Mouse (Mus musculus) limb, embryonic 13.5 days (tissue): ENCODE data around the gene Dact2. TPM values are rescaled to one million over a fixed set of nuclear protein-coding genes. Genes with fewer than 3 reads are reported as not detected.

Experiments
- ATAC-seq: fragments of 200-750 bp; cut with Nextera tagmentation; 2 replicates; pipeline ENCODE4 v1.8.0; 2017; ENCODE audit warnings: low read depth, moderate number of reproducible peaks, moderate TSS enrichment; ENCODE audit not compliant: low FRiP score
- H3K27ac ChIP-seq: fragments of 300-500 bp; sonication (generic); 2 replicates; pipeline ENCODE4 v1.5.1; 2015; ENCODE audit warnings: inconsistent platforms, mild to moderate bottlenecking, moderate library complexity
- H3K27me3 ChIP-seq: fragments of 300-500 bp; sonication (generic); 2 replicates; pipeline ENCODE4 v1.6.1; 2015; ENCODE audit warnings: mild to moderate bottlenecking, inconsistent platforms
- H3K36me3 ChIP-seq: fragments of 300-500 bp; sonication (generic); 2 replicates; pipeline ENCODE4 v1.6.1; 2015; ENCODE audit warnings: inconsistent platforms, mild to moderate bottlenecking, moderate library complexity
- H3K4me1 ChIP-seq: fragments of 300-500 bp; sonication (generic); 2 replicates; pipeline ENCODE4 v1.6.1; 2015; ENCODE audit warnings: inconsistent platforms
- H3K4me2 ChIP-seq: fragments of 300-500 bp; sonication (generic); replicated peaks from 2 replicates; pipeline ENCODE4 v1.6.1; 2015; ENCODE audit warnings: inconsistent platforms, mild to moderate bottlenecking, moderate library complexity
- H3K4me3 ChIP-seq: fragments of 300-500 bp; sonication (generic); 2 replicates; pipeline ENCODE4 v1.5.1; 2015; ENCODE audit warnings: moderate library complexity, mild to moderate bottlenecking, inconsistent platforms
- H3K9ac ChIP-seq: fragments of 300-500 bp; sonication (generic); 2 replicates; pipeline ENCODE4 v1.6.1; 2015; ENCODE audit warnings: mild to moderate bottlenecking, inconsistent platforms
- H3K9me3 ChIP-seq: fragments of 300-500 bp; sonication (generic); 2 replicates; pipeline ENCODE4 v1.6.1; 2016; ENCODE audit warnings: inconsistent platforms
- WGBS: fragments of 180-500 bp; shearing (Covaris S2); methylation state at CpG from one replicate; pipeline ENCODE4 v1.1.7; 2015; 5-methylcytosine and 5-hydroxymethylcytosine counted together
- polyA plus RNA-seq: library from polyadenylated mRNA; unstranded; fragments of >200 nt; fragmentation: Nextera tagmentation; extraction: Ambion mirVana; gene quantifications from 2 replicates; pipeline ENCODE4 v1.2.1, GENCODE M21; 2015

Dact2 gene
- polyA plus RNA-seq, 1 experiment from 2014 or later = 1.0 TPM

DNA sequence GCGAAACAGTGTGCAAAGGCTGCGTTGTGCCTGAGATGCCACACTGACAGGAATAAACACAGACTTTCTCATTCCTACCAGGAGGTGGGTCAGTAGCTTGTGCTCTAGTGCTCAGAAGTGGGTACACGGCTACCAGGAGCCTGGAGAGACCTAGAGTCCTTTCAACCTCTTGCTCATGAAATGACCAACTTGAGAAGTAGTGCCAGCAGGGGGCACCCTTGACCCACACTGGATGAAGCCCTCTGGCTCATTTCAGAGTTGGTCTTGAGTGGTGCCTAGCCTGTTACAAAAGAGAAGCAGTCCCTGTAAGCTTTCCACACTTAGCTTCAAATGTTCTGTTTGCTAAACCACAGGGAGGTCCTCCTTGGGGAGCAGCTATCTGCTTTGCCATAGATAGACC is 28.5 kb upstream of the Dact2 start:
- no peaks in the 10 kb centered on the region for H3K9me3 ChIP-seq
- no peak overlapping the region for H3K27ac ChIP-seq
- WGBS = 50% methylated on average over 3 of the region's 3 CpGs
- no peak overlapping the region for H3K4me2 ChIP-seq
- H3K4me1 ChIP-seq = peaks cover 54% of the 10 kb centered on the region
- ATAC-seq = no peak
- peaks cover 6% of the 10 kb centered on the region for H3K27me3 ChIP-seq
- no peak overlapping the region for H3K9ac ChIP-seq
- H3K4me3 ChIP-seq = no peak overlapping the region
- no peaks in the 10 kb centered on the region for H3K36me3 ChIP-seq

DNA sequence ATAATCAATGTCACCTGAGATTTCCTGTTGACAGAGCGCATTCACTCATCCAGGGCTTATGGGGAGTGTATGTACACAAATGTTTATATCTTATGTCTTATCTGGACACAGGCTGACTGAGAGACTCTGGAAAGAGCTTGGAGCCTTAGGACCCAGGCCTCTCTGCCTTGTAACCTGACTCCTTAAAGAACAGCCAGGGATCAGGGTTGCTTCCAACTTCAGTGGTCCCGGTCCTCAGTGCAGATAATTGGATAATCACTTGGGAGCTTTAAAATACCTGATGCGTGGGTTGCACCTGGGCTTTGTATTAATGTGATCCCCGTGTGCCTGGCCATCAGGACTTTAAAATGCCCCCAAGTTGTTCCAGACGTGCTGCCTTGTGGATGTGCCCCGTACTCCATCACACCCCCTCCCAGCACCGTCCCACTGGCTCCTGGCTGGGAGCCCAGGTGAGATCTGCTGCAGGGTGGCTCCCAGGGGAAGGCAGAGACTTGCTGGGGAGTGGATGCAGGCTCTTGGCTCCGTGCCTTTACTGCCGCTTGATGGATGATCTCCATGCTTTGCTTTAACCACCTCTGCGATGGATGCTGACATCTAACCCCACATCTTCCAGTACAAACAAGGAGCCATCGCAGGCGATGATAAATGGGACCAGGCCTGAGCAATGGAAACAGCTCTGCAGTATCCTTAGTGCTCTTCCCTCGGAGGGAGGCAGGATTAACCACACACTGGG is 26.8 kb upstream of the Dact2 start:
- 9% methylated on average over 13 of the region's 13 CpGs for WGBS
- H3K27me3 ChIP-seq = peaks cover 5% of the 10 kb centered on the region
- ATAC-seq = peak; percentile 65
- peak overlapping the region; percentile 14 for H3K4me2 ChIP-seq
- H3K36me3 ChIP-seq = no peaks in the 10 kb centered on the region
- H3K9me3 ChIP-seq = no peaks in the 10 kb centered on the region
- 0 out of 2 replicates have a peak overlapping the region, but pooled peaks have one; percentile 25 for H3K9ac ChIP-seq
- no peak overlapping the region for H3K4me3 ChIP-seq
- H3K27ac ChIP-seq = peak overlapping the region; percentile 33; the same call in 1 of the 2 replicates
- peaks cover 55% of the 10 kb centered on the region for H3K4me1 ChIP-seq

DNA sequence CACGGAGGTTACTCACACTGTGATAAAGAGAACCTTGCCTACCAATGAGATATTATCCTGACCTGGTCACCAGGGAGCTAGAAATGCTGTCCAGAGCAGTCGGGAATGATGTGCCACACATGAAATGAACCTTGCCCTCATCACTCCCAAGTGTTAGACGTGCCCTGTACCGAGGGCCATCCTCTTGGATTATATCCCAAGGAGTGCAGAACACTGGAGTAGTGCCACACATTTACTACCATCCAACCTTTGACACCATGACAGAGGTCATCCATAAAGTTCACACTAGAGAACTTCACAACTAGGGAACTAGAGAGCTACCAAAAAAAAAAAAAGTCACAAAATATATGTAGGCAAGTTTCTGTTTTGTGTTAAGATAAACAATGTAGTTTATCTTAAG is 24.3 kb upstream of the Dact2 start:
- H3K9ac ChIP-seq = no peak overlapping the region

DNA sequence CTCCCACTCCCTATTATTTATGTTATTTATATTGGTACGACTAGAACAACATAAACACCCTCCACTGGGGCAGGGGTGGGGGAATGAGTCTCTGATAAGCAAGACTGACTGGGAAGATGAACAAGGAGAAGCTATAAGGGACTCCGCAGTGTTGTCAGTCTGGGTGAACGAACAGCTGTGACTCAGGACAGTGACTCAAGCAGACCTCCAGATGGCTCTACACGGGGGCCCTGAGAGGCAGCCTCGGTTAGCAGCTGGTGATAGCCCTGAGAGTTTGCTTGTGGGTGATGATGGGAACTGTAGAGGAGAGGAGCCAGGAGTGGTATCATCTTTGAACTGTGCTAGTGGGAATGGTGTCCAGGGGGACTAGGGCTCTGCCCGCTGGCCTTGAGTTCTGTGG is 23.5 kb upstream of the Dact2 start:
- WGBS = 42% methylated on average over 6 of the region's 6 CpGs
- no peak for ATAC-seq
- Histone ChIP-seq H3K4me1 (peaks cover 46% of the 10 kb centered on the region), H3K4me2 (no peak overlapping the region), H3K27me3 (no peaks in the 10 kb centered on the region), H3K27ac (no peak overlapping the region), H3K36me3 (no peaks in the 10 kb centered on the region), H3K4me3 (no peak overlapping the region), H3K9ac (no peak overlapping the region), H3K9me3 (no peaks in the 10 kb centered on the region)

More for the DNA sequence above, 24.3 kb upstream of the Dact2 start:
- Histone ChIP-seq H3K27me3 (no peaks in the 10 kb centered on the region; the same call in 1 of the 2 replicates), H3K4me2 (no peak overlapping the region), H3K4me1 (peaks cover 46% of the 10 kb centered on the region), H3K27ac (no peak overlapping the region), H3K4me3 (no peak overlapping the region), H3K36me3 (no peaks in the 10 kb centered on the region), H3K9me3 (no peaks in the 10 kb centered on the region)
- no peak for ATAC-seq
- 72% methylated on average over 4 of the region's 4 CpGs for WGBS

DNA sequence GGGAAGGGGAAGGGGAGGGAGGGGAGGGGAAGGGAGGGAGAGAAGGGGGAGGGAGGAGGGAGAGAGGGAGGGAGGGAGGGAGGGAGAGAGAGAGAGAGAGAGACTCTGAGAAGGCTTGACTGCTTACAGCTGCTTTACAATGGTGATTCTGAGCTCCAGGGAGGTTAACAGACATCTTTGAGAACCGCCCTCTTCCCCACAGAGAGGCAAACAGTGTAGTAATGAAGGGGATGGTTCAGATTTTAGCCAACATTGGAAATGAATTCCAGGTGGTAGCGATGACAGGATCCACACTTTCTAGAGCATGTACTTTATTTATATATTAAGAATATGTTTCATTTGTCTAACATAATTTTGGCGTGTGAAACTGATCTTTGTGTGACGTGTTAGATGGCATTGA is 22.7 kb upstream of the Dact2 start:
- Histone ChIP-seq H3K9ac (no peak overlapping the region), H3K4me1 (peaks cover 42% of the 10 kb centered on the region), H3K9me3 (no peaks in the 10 kb centered on the region), H3K27ac (no peak overlapping the region), H3K4me3 (no peak overlapping the region), H3K27me3 (no peaks in the 10 kb centered on the region), H3K36me3 (no peaks in the 10 kb centered on the region), H3K4me2 (peak overlapping the region; percentile 14; the same call in 1 of the 2 replicates)
- 26% methylated on average over 4 of the region's 4 CpGs for WGBS
- ATAC-seq = no peak

DNA sequence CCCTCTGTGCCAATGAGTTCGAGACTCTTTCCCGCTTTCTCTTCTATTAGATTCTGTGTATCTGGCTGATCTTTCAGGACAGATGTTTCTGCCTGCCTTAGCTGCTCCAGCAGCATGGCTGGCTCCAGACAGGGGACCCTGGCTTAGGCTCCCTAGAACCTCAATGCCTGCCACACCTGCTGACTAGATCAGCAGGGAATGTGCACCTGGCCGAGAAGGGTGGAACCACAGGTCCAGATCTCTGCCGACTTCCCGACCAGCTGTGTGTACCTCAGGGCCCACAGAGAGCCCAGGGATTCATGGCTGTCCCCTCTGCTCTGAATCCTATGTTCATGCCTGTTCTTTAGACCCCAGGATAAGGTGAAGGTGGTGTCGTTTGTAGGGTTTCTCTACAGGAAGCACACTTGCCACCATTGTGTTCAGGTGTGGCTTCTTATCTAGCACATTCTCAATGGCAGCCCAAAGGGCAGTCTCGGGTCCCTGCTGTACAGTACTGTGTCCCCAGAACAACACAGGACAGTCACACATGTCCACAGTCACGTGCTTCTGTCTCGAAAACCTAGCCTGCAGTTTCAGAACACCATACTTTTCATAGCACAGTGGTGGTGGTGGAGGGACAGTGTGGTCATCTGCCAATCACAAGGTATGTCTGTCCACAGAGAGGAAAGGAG is 22.0 kb upstream of the Dact2 start:
- WGBS = 74% methylated on average over 9 of the region's 9 CpGs
- Histone ChIP-seq H3K9me3 (no peaks in the 10 kb centered on the region), H3K4me1 (peaks cover 37% of the 10 kb centered on the region), H3K4me3 (no peak overlapping the region), H3K27me3 (no peaks in the 10 kb centered on the region), H3K9ac (no peak overlapping the region), H3K36me3 (no peaks in the 10 kb centered on the region), H3K4me2 (no peak overlapping the region), H3K27ac (no peak overlapping the region)
- no peak for ATAC-seq

DNA sequence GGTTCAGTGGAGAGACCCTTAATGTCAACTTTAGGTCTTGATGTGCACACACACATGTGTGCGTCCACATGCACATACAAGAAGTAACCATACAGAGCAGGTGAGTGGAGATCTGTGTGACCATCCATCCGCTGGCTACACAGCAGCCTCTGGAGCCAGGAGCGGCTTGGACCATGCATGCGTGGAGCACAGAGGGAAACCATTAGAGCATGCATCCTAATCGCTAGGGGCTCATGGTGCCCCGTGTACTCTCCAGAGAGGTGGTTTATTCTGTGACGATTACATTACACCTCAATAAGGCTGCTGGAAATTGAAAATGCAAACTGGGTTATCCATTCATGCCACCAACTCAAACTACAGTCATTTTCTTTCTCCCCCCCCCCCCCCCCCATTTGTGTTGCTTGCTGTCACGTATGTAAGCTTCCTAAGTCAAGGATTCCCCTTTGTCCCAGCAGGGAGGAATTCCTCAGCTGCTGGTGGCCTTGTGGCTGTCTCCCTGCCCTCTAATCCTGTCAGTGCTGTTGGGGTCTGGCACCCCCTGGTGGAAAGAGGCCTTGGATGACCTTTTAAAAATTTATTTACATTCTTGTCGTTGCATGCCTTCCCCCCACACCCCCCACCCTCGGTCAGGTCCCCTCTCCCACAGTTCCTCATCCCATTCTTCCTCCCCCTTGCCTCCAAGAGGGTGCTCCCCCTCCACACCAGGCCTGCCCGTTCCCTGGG is 17.9 kb upstream of the Dact2 start:
- H3K27ac ChIP-seq = no peak overlapping the region
- no peaks in the 10 kb centered on the region for H3K27me3 ChIP-seq
- WGBS = 27% methylated on average over 11 of the region's 11 CpGs
- H3K4me1 ChIP-seq = peaks cover 9% of the 10 kb centered on the region; the same call in 1 of the 2 replicates
- no peak overlapping the region for H3K4me3 ChIP-seq
- H3K9me3 ChIP-seq = no peaks in the 10 kb centered on the region
- no peaks in the 10 kb centered on the region for H3K36me3 ChIP-seq
- no peak for ATAC-seq
- H3K4me2 ChIP-seq = no peak overlapping the region
- H3K9ac ChIP-seq = no peak overlapping the region

DNA sequence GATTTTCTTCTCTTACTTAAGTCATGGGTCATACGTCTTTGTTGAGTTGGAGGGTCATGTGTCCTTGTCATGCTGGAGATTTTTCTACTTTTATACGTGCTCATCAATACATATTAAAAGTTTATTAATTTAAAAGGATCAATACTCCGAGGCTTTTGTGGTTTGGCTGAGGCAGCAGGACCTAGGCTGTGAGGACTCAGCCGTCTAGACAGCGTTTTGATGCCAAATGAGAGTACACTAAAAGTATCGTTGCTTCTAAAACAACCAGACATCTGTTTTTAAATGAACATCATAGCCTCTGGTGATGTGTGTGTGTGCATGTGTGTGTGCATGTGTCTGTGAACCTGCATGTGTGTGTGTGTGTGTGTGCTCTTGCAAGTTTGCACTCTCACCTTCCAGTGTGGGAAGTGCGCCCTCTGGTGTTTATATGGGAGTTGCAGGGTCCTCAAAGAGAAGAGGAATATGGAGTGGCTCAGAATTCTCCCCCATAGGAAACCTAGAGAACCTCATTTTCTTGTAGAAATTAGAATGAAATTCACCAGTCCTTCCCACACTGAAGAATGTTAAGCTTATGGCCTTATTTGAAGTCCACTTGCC is 16.6 kb upstream of the Dact2 start:
- Histone ChIP-seq H3K27ac (no peak overlapping the region), H3K4me3 (no peak overlapping the region), H3K9me3 (no peaks in the 10 kb centered on the region), H3K4me1 (peaks cover 3% of the 10 kb centered on the region; the same call in 1 of the 2 replicates), H3K4me2 (no peak overlapping the region), H3K27me3 (no peaks in the 10 kb centered on the region), H3K9ac (no peak overlapping the region), H3K36me3 (no peaks in the 10 kb centered on the region)
- 60% methylated on average over 7 of the region's 7 CpGs for WGBS
- no peak for ATAC-seq

DNA sequence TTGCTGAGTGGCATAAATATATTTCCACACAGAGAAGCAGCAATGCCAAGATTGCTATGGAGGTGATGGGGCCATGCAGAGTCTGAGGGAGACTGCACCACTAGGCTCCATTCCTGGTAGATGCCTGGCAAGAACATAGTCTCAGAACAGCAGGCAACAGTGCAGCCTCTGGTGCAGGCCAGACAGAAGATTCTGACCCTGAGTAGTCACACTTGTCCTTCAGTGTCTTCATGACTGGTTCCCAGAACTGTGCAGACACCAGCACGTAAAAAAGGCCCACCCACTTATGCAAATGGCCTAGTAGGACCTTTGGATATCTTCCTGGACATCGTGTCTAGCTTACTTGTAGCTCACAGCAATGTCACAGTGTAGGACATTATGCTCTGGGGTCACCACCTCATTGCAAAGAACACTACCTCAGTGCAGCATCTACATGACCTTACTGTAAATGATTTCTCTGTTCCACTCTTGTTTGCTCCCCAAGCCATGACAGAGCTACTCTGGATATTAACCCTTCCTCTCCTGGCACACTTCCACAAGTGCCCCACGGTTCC is 9.9 kb upstream of the Dact2 start:
- Histone ChIP-seq H3K9ac (no peak overlapping the region), H3K4me2 (no peak overlapping the region), H3K4me3 (no peak overlapping the region), H3K4me1 (no peaks in the 10 kb centered on the region), H3K36me3 (no peaks in the 10 kb centered on the region), H3K27me3 (0 out of 2 replicates have a peak, but pooled peaks cover 3% of the 10 kb centered on the region), H3K27ac (no peak overlapping the region), H3K9me3 (no peaks in the 10 kb centered on the region)
- ATAC-seq = no peak
- 64% methylated on average over 3 of the region's 3 CpGs for WGBS

DNA sequence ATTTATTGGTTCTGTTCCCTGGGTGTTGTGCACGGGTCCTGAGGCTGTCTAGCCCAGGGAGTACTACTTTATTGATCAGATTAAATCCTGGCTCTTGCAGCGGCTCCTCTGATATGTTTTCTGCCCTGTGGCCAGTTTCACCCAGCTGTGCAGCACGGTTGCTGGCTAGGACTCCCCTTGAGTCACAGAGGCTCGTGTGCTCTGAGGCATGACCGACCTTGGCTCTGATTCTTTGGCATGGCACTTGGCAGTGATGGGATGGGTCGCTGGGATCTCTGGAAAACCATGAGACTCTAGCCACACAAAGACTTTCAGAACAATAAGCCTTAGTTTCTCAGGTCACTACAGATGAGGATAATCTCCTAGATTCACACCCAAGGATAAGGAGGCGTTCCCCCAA is 8.7 kb upstream of the Dact2 start:
- WGBS = 80% methylated on average over 7 of the region's 7 CpGs
- no peak overlapping the region for H3K4me2 ChIP-seq
- peaks cover 8% of the 10 kb centered on the region for H3K27me3 ChIP-seq
- H3K4me3 ChIP-seq = no peak overlapping the region
- no peak overlapping the region for H3K9ac ChIP-seq
- ATAC-seq = no peak
- H3K36me3 ChIP-seq = no peaks in the 10 kb centered on the region
- H3K9me3 ChIP-seq = no peaks in the 10 kb centered on the region
- H3K4me1 ChIP-seq = 0 out of 2 replicates have a peak, but pooled peaks cover 2% of the 10 kb centered on the region
- no peak overlapping the region for H3K27ac ChIP-seq

DNA sequence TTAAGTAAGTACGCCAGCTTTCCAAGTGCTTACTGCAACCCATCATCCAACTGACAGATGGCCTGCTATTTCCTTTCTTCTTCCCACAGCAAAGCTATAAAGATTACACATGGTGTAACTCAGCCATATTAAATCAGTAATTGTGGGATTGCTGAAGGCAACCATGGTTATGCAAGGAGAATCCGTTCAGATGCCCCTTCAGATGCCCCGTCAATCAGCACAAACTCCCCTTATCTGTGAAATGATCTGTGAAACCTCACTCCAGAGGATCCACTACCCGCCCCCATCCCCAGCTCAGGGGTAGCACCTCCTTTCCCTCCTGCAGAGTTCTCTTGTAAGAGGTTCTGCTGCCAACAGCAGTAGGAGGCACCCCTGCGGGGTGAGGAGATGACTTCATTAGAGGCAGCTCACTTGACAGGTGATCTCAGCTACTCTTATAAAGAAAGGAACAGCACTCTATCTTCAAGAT is 3.0 kb upstream of the Dact2 start:
- H3K9me3 ChIP-seq = no peaks in the 10 kb centered on the region
- 13% methylated on average over 5 of the region's 5 CpGs for WGBS
- no peaks in the 10 kb centered on the region for H3K36me3 ChIP-seq
- H3K4me2 ChIP-seq = no peak overlapping the region
- H3K4me3 ChIP-seq = no peak overlapping the region
- ATAC-seq = no peak
- peaks cover 32% of the 10 kb centered on the region for H3K4me1 ChIP-seq
- H3K27ac ChIP-seq = no peak overlapping the region
- H3K9ac ChIP-seq = no peak overlapping the region
- peaks cover 62% of the 10 kb centered on the region for H3K27me3 ChIP-seq
